Mouse (Mus musculus) midbrain, embryonic 11.5 days (tissue): ENCODE data around the gene Kazn. TPM values are rescaled to one million over a fixed set of nuclear protein-coding genes. Genes with fewer than 3 reads are reported as not detected.

Experiments
- ATAC-seq: fragments of 200-750 bp; cut with Nextera tagmentation; 2 replicates; pipeline ENCODE4 v1.8.0; 2017; ENCODE audit warnings: moderate TSS enrichment, moderate library complexity; ENCODE audit not compliant: low FRiP score
- DNase-seq: peaks from one replicate; pipeline ENCODE4 v3.0.0; 2015; ENCODE audit warnings: low spot score; ENCODE audit errors: missing footprints
- H3K27ac ChIP-seq: fragments of 300-500 bp; sonication (generic); 2 replicates; pipeline ENCODE4 v1.5.1; 2014; ENCODE audit warnings: low read depth, low read length
- H3K27me3 ChIP-seq: fragments of 300-500 bp; sonication (generic); 2 replicates; pipeline ENCODE4 v1.6.1; 2014; ENCODE audit warnings: mild to moderate bottlenecking, low read length, moderate library complexity, mixed read lengths; ENCODE audit not compliant: control insufficient read depth, insufficient read depth
- H3K36me3 ChIP-seq: fragments of 300-500 bp; sonication (generic); 2 replicates; pipeline ENCODE4 v1.6.1; 2014; ENCODE audit warnings: mild to moderate bottlenecking, low read length, moderate library complexity, mixed read lengths; ENCODE audit not compliant: control insufficient read depth, insufficient read depth
- H3K4me1 ChIP-seq: fragments of 300-500 bp; sonication (generic); 2 replicates; pipeline ENCODE4 v1.6.1; 2014; ENCODE audit warnings: low read length; ENCODE audit not compliant: control insufficient read depth, insufficient read depth
- H3K4me2 ChIP-seq: fragments of 300-500 bp; sonication (generic); 2 replicates; pipeline ENCODE4 v1.6.1; 2014; ENCODE audit warnings: mild to moderate bottlenecking, moderate library complexity
- H3K4me3 ChIP-seq: fragments of 300-500 bp; sonication (generic); 2 replicates; pipeline ENCODE4 v1.5.1; 2014; ENCODE audit warnings: low read depth, low read length
- H3K9ac ChIP-seq: fragments of 300-500 bp; sonication (generic); 2 replicates; pipeline ENCODE4 v1.6.1; 2014; ENCODE audit warnings: low read length
- H3K9me3 ChIP-seq: fragments of 300-500 bp; sonication (generic); 2 replicates; pipeline ENCODE4 v1.6.1; 2016; ENCODE audit warnings: low read length; ENCODE audit not compliant: control insufficient read depth
- WGBS: fragments of 180-500 bp; shearing (Covaris S2); extraction: QIAGEN DNeasy Blood & Tissue Kit; methylation state at CpG from one replicate; pipeline ENCODE4 v1.1.7; 2014; 5-methylcytosine and 5-hydroxymethylcytosine counted together
- polyA plus RNA-seq: library from polyadenylated mRNA; unstranded; fragments of >200 nt; fragmentation: Nextera tagmentation; extraction: Ambion mirVana; gene quantifications from 2 replicates; pipeline ENCODE4 v1.2.1, GENCODE M21; 2014

Gene Kazn
- polyA plus RNA-seq, 1 experiment from 2014 or later, result 12.1 TPM

DNA sequence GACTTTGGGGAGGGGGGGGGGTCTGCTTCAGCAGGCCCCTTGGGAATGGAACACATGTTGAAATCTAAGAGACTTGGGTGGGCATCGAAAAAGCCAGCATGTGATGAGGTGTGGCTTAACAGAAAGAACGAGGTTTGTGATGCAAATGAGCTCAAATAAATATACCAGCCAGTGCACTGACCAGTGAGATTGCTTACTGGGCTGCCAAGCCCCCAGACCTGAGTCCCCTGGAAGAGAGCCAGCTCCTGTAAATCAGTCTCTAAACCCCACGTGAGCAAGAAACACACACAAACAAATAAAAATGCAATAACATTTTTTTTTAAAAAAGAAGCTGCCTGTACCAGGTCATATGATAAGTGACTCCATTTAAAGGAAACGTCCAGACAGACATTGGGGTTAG, 172.6 kb downstream of the Kazn start:
- peaks cover 8% of the 10 kb centered on the region for H3K4me1 ChIP-seq
- DNase-seq, result no peak
- no peak overlapping the region for H3K4me2 ChIP-seq
- no peak for ATAC-seq
- 55% methylated on average over 4 of the region's 4 CpGs for WGBS
- H3K36me3 ChIP-seq, result no peaks in the 10 kb centered on the region
- no peaks in the 10 kb centered on the region for H3K9me3 ChIP-seq
- no peak overlapping the region for H3K9ac ChIP-seq
- no peak overlapping the region for H3K27ac ChIP-seq
- no peak overlapping the region for H3K4me3 ChIP-seq
- H3K27me3 ChIP-seq, result peaks cover 7% of the 10 kb centered on the region; the same call in 1 of the 2 replicates

DNA sequence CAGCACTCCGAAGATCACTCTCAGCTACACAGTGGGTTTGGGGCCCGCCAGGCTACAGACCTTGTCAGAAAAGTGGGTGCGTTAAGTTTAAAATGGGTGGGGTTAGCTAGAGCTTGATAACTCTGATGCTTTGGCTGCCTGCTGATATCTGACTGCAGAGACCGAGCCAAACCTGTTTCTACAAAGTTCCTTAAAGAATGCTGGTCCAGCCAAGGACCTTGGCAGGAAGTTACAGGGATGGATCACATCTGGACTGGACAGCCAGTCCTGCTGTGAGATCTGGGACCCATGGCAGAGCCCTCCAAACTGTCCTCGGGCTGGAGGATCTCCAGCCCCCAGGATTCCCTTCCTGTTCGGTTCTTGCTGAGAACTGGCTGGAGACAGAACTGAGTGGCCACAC, 173.4 kb downstream of the Kazn start:
- no peak overlapping the region for H3K9ac ChIP-seq
- no peak overlapping the region for H3K4me2 ChIP-seq
- no peaks in the 10 kb centered on the region for H3K36me3 ChIP-seq
- no peak overlapping the region for H3K27ac ChIP-seq
- peaks cover 7% of the 10 kb centered on the region; the same call in 1 of the 2 replicates for H3K27me3 ChIP-seq
- WGBS, result 78% methylated on average over 6 of the region's 6 CpGs
- peaks cover 8% of the 10 kb centered on the region for H3K4me1 ChIP-seq
- H3K4me3 ChIP-seq, result no peak overlapping the region
- H3K9me3 ChIP-seq, result no peaks in the 10 kb centered on the region
- DNase-seq (no peak), ATAC-seq (no peak)

DNA sequence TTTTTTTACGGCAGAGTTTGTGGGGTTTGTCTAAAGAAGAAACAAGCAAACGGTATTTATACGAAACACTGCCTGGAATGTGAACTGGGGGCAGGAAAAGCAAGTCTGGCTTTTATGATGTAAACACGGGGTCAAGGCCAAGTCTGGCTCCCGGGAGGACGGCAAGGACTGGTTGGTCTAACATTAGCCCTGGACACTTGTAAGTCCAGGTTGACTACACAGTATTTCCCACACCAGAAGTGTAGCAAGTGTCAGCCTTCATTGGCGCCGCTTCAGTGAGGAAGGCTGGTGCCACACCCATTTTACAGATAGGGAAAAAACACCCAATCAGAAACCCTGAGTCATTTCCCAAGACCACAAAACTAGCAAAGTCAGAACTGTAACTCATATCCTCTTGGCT, 173.9 kb downstream of the Kazn start:
- H3K9ac ChIP-seq, result no peak overlapping the region
- no peak for DNase-seq
- WGBS, result 74% methylated on average over 8 of the region's 8 CpGs
- no peak overlapping the region for H3K4me3 ChIP-seq
- H3K4me1 ChIP-seq, result peaks cover 8% of the 10 kb centered on the region
- no peak for ATAC-seq
- peaks cover 4% of the 10 kb centered on the region; the same call in 1 of the 2 replicates for H3K27me3 ChIP-seq
- H3K36me3 ChIP-seq, result no peaks in the 10 kb centered on the region
- H3K27ac ChIP-seq, result no peak overlapping the region
- H3K9me3 ChIP-seq, result no peaks in the 10 kb centered on the region
- H3K4me2 ChIP-seq, result no peak overlapping the region

- Histone ChIP-seq H3K4me3 (no peak overlapping the region), H3K9ac (no peak overlapping the region), H3K9me3 (no peaks in the 10 kb centered on the region), H3K27me3 (peaks cover 3% of the 10 kb centered on the region; the same call in 1 of the 2 replicates), H3K27ac (no peak overlapping the region), H3K4me1 (peaks cover 8% of the 10 kb centered on the region), H3K36me3 (no peaks in the 10 kb centered on the region), H3K4me2 (no peak overlapping the region)
- WGBS, result 86% methylated on average over 11 of the region's 11 CpGs
- no peak for DNase-seq
- ATAC-seq, result no peak
Observed at GRCm38 (mm10) chr4:142064582-142065228, 174.5 kb downstream of the Kazn start.

GRCm38 (mm10) chr4:142063057-142063534, 176.1 kb downstream of the Kazn start:
- DNase-seq (no peak), ATAC-seq (no peak)
- 87% methylated on average over 8 of the region's 8 CpGs for WGBS
- no peak overlapping the region for H3K9ac ChIP-seq
- H3K27ac ChIP-seq, result no peak overlapping the region
- H3K9me3 ChIP-seq, result no peaks in the 10 kb centered on the region
- no peak overlapping the region for H3K4me3 ChIP-seq
- H3K4me2 ChIP-seq, result no peak overlapping the region
- H3K4me1 ChIP-seq, result no peaks in the 10 kb centered on the region
- no peaks in the 10 kb centered on the region for H3K36me3 ChIP-seq
- H3K27me3 ChIP-seq, result no peaks in the 10 kb centered on the region

DNA sequence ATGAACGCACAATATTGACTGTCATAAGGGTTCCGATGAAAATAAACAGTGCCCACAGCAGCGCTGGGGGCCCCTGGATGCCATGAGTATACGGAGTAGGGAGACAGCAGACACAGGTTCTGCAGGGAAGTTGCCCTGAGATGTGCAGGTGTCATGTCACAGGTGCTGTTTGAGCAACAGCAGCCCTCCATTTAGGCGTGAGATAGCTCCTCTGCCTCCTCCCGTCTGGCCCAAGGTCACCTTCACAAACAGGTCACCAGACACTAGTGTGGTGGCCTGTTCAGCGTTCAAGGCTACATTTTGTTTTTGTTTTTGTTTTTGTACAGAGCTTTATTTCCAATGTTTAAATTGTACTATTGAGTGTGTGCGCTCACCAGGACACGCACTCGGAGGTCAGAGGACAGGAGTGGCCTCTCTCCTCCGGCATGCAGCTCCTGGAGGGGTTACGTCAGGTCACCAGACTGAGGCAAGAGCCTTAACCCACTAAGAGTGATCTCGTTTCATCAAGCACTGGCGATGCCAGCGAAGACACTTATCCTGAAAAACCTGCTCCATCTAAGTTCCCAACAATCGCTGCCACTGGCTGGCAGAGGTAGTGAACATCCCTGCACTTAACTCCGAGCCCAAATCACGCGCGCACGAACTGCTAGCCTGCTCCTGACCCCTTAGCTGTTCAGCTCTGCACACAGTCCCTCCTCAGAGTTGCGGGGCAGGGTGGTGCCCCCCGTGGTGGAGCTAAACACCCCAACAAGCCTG, 177.5 kb downstream of the Kazn start:
- no peak overlapping the region for H3K4me2 ChIP-seq
- no peaks in the 10 kb centered on the region for H3K27me3 ChIP-seq
- H3K27ac ChIP-seq, result no peak overlapping the region
- H3K9ac ChIP-seq, result no peak overlapping the region
- 78% methylated on average over 23 of the region's 23 CpGs for WGBS
- H3K4me3 ChIP-seq, result no peak overlapping the region
- no peaks in the 10 kb centered on the region for H3K9me3 ChIP-seq
- ATAC-seq (no peak), DNase-seq (no peak)
- H3K4me1 ChIP-seq, result no peaks in the 10 kb centered on the region
- no peaks in the 10 kb centered on the region for H3K36me3 ChIP-seq

DNA sequence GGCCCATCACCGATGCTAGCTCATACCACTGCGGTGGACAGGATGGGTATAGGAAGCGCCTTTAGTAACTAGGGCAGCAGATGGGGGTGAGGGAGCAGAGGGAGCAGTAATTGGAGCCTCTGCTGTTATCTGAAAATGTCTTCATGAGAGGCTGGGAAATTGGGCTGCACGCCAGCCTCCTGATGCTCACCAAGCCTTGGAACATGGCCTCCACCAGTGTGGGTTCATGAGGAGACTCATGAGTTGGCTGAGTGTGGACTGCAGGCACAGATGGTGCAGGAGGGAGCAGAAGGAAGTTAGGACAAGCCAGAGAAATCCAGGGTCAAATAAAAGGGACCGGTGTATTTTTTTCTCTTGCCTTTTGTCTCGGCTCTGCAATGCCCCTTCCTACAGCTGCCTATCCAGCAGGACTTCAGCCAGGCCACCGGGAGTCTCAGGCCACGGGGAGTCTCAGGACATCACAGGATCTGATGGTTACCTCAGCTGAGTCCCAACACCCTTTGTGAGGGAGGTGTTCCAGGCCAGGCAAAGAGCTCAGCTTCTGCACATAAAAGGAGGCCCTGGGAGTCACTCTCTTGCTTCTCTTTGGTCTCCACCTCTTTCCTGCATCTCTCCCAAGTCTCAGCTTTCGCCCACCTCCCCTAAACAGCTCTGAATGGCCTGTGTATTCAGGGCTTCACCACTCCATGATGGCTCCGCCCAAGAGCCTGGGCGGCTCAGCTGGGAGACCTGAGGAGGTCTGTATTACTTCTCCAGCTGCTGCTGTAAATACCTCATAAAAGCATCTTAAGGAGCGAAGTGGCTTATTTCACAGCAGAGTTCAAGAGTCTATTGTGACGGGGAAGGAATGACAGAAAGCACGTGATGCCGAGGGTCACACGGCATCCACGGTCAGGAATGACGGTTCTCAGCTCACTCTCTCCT, 178.5 kb downstream of the Kazn start:
- ATAC-seq (no peak), DNase-seq (no peak)
- Histone ChIP-seq H3K36me3 (no peaks in the 10 kb centered on the region), H3K27ac (no peak overlapping the region), H3K4me2 (no peak overlapping the region), H3K4me3 (no peak overlapping the region), H3K9me3 (no peaks in the 10 kb centered on the region), H3K9ac (no peak overlapping the region), H3K4me1 (no peaks in the 10 kb centered on the region), H3K27me3 (no peaks in the 10 kb centered on the region)
- WGBS, result 61% methylated on average over 18 of the region's 18 CpGs

DNA sequence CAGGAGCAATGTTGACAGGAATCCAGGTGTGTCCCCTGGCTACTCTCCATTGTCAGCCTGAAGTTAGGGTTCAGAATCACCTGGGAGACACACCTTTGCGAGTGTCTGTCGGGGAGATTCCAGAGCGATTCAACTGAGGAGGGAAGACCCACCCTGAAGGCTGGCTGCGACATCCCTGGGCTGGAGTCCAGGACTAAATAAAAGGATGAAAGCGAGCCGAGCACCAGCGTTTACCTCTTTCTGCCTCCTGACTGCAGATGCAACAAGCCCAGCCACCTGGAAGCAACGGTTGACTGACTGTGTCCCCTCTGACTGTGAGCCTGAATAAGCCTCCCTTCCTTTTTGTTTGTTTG, 179.4 kb downstream of the Kazn start:
- WGBS, result 86% methylated on average over 8 of the region's 8 CpGs
- H3K4me1 ChIP-seq, result no peaks in the 10 kb centered on the region
- H3K9me3 ChIP-seq, result no peaks in the 10 kb centered on the region
- H3K9ac ChIP-seq, result no peak overlapping the region
- H3K36me3 ChIP-seq, result no peaks in the 10 kb centered on the region
- no peak for ATAC-seq
- DNase-seq, result no peak
- no peak overlapping the region for H3K4me3 ChIP-seq
- H3K27me3 ChIP-seq, result no peaks in the 10 kb centered on the region
- H3K4me2 ChIP-seq, result no peak overlapping the region
- no peak overlapping the region for H3K27ac ChIP-seq
